Mouse (Mus musculus): ENCODE results near the gene Lrp6.

- TF ChIP-seq CTCF (conservative IDR thresholded peaks at IDR 0.05; ENCODE audit: low read length) (no peak), POU5F1 (IDR thresholded peaks at IDR 0.05; ENCODE audit: borderline replicate concordance, low read length) (no peak)
Observed at GRCm38 (mm10) chr6:134403684-134404070, 163.1 kb downstream of the Lrp6 start.
